Comparison of ENCODE assay signal across 20 mouse cellular contexts in the genomic region with DNA sequence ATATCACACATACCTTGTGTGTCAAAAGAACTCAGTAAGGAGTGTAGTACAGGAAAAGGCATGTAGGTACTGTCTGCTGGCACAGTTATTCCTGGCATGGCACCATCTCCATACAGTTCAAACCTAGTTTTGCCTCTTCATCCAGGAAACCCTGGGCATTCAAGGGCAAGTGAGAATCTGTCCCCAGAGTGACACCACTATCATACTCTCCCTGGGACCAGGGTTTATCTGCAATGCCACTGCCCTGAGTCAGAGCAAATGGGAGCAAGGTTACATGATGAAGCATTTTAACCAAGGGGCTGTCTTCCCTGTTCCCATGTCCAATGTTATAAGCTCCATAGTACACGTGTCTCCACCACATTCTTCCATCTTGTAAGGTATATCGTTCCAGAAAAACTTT.
DNase-seq lines count a peak whose midpoint lies in the region.
"Had no signal": no experiment of that assay in that cellular context is flagged by ENCODE, and none has a peak within 500 bp of the region (broad histone marks: within the 10 kb centered on the region; RNA-seq: fewer than 3 reads in every experiment).

No protein-coding gene starts in this region.

- H3K4me3 ChIP-seq in heart, embryonic 10.5 days, result no peak overlapping the region
- H3K4me3 ChIP-seq: embryonic facial prominence, embryonic 10.5 days; embryonic facial prominence, embryonic 12.5 days; forebrain, embryonic 13.5 days; forebrain, embryonic 15.5 days had no signal

- no peaks in the 10 kb centered on the region for H3K36me3 ChIP-seq in heart, embryonic 10.5 days
- H3K36me3 ChIP-seq: embryonic facial prominence, embryonic 10.5 days; embryonic facial prominence, embryonic 12.5 days; forebrain, embryonic 15.5 days; G1E had no signal

- no peaks in the 10 kb centered on the region for H3K9me3 ChIP-seq in heart, embryonic 10.5 days
- H3K9me3 ChIP-seq: forebrain, embryonic 15.5 days had no signal

- 69% methylated on average over 2 of the region's 2 CpGs for WGBS in heart, embryonic 10.5 days

- DNase-seq in adrenal gland, adult 2 months, result peak; percentile 45
- DNase-seq in adrenal gland, adult 18-20 months (ENCODE audit: low spot score in 2 of 2), result no peak
- peak; percentile 67 for DNase-seq in heart, embryonic 10.5 days (ENCODE audit: low spot score)
- DNase-seq in heart, postnatal 14 days, result no peak
- peak; percentile 8 for DNase-seq in adrenal gland, postnatal 10 days
- no peak for DNase-seq in gastrocnemius, adult 8-10 months (ENCODE audit: low spot score in 2 of 2)
- DNase-seq in layer of hippocampus, adult 9-11 months, result no peak
- DNase-seq: cerebellum, adult 11-12 months; cerebellum, adult 2 months; cerebellum, adult 9-10 months; cerebellum, postnatal 10 days; cerebellum, postnatal 25 days; forebrain, postnatal 0 days had no signal

- intact Hi-C loops in heart, postnatal 14 days (cut with DNase I), result no loop called here

- H3K4me1 ChIP-seq in heart, embryonic 10.5 days, result 0 out of 2 replicates have a peak, but pooled peaks cover 7% of the 10 kb centered on the region
- H3K4me1 ChIP-seq: embryonic facial prominence, embryonic 10.5 days; embryonic facial prominence, embryonic 12.5 days; forebrain, embryonic 13.5 days; forebrain, embryonic 15.5 days had no signal

- H3K27me3 ChIP-seq in heart, embryonic 10.5 days (ENCODE audit: insufficient read depth, poor library complexity, severe bottlenecking), result no peaks in the 10 kb centered on the region
- H3K27me3 ChIP-seq: CH12.LX; embryonic facial prominence, embryonic 12.5 days; forebrain, embryonic 13.5 days; forebrain, embryonic 15.5 days; Patski had no signal

- no peak overlapping the region for H3K27ac ChIP-seq in heart, embryonic 10.5 days
- H3K27ac ChIP-seq: embryonic facial prominence, embryonic 10.5 days; embryonic facial prominence, embryonic 12.5 days; forebrain, embryonic 13.5 days; forebrain, embryonic 15.5 days had no signal

Comparison
In these comparisons a context has a peak if more than half of its experiments do, and no peak if none do; other contexts are left out.
1. DNase-seq: peak in adrenal gland, adult 2 months (single experiment), heart, embryonic 10.5 days (single experiment) and adrenal gland, postnatal 10 days (single experiment); none in adrenal gland, adult 18-20 months (0 of 2), heart, postnatal 14 days (0 of 2), gastrocnemius, adult 8-10 months (0 of 2) and layer of hippocampus, adult 9-11 months (single experiment).